Comparison of ENCODE assay signal across 8 mouse cellular contexts in genomic region chr2:129065437-129066282, GRCm38 (mm10). TPM values are rescaled to one million over a fixed set of nuclear protein-coding genes. Genes with fewer than 3 reads are reported as not detected.
DNase-seq lines count a peak whose midpoint lies in the region; ATAC-seq lines count a peak whose summit lies in the region.

TSS of gene Ttl (plus strand) at chr2:129065942.

- 1% methylated on average over 58 of the region's 62 CpGs for WGBS in hindbrain, embryonic 11.5 days

- H3K27ac ChIP-seq in hindbrain, embryonic 11.5 days (ENCODE audit: low read depth, low read length), result peak within 1 kb of the TSS; percentile 63

- peak within 1 kb of the TSS; percentile 66 for H3K9ac ChIP-seq in hindbrain, embryonic 11.5 days (ENCODE audit: low read depth, low read length)

- DNase-seq in T-cell, adult 2 months (ENCODE audit: low spot score), result peak; percentile 72
- DNase-seq in cerebellum, postnatal 10 days, result peak; percentile 90 to 92
- DNase-seq in frontal cortex, postnatal 10 days (ENCODE audit: low spot score in 2 of 2), result peak; percentile 46 to 73
- DNase-seq in hindbrain, embryonic 11.5 days (ENCODE audit: low spot score), result peak; percentile 89
- DNase-seq in layer of hippocampus, postnatal 14 days (ENCODE audit: low spot score in 2 of 2), result peak; percentile 62 to 69
- peak; percentile 79 for DNase-seq in lung, postnatal 10 days
- DNase-seq in ovary, postnatal 14 days (ENCODE audit: low spot score), result peak; percentile 74
- DNase-seq in thymus, postnatal 10 days (ENCODE audit: low spot score in 2 of 2), result peak; percentile 60 to 79

- peak; percentile 96 for ATAC-seq in hindbrain, embryonic 11.5 days (ENCODE audit: low FRiP score)

- no peaks in the 10 kb centered on the region for H3K36me3 ChIP-seq in hindbrain, embryonic 11.5 days (ENCODE audit: control insufficient read depth, insufficient read depth, low read length)

- no peaks in the 10 kb centered on the region for H3K9me3 ChIP-seq in hindbrain, embryonic 11.5 days (ENCODE audit: control insufficient read depth, low read length)

- no peaks in the 10 kb centered on the region; the same call in none of the 2 replicates for H3K4me1 ChIP-seq in hindbrain, embryonic 11.5 days (replicated peaks; ENCODE audit: control insufficient read depth, insufficient read depth, low read length)

- H3K27me3 ChIP-seq in hindbrain, embryonic 11.5 days (ENCODE audit: control insufficient read depth, insufficient read depth, low read length), result no peaks in the 10 kb centered on the region

- peak within 1 kb of the TSS; percentile 71 for H3K4me2 ChIP-seq in hindbrain, embryonic 11.5 days (replicated peaks; ENCODE audit: low read depth, low read length)

- peak within 1 kb of the TSS; percentile 61 for H3K4me3 ChIP-seq in hindbrain, embryonic 11.5 days (ENCODE audit: low read depth, low read length)

RNA-seq across cellular contexts. Expression of gene Ttl, which starts in this region (rescaled TPM):
- polyA plus RNA-seq in hindbrain, embryonic 11.5 days (2014; fragmentation: Nextera tagmentation; extraction: Ambion mirVana), result 17.1 and 18.9 TPM in 2 replicates
- 10 to 100 TPM; 45.0 to 49.2 TPM for total RNA-seq in layer of hippocampus, postnatal 14 days (2021)

Comparison
In these comparisons a context has a peak if more than half of its experiments do, and no peak if none do; other contexts are left out.
1. Peak in every context shown above with its lines: DNase-seq, ATAC-seq, H3K4me3 ChIP-seq and H3K27ac ChIP-seq.